8 mouse cellular contexts compared by ENCODE assay signal in genomic region chr11:98794469-98795014, GRCm38 (mm10). TPM values are rescaled to one million over a fixed set of nuclear protein-coding genes. Genes with fewer than 3 reads are reported as not detected.
A peak's percentile ranks its signal among the peaks of the same experiment; 100 is the strongest.
DNase-seq lines count a peak whose midpoint lies in the region; ATAC-seq lines count a peak whose summit lies in the region.

No protein-coding gene starts in this region.

- peak overlapping the region; percentile 100 for H3K27ac ChIP-seq in embryonic facial prominence, embryonic 13.5 days
- peak overlapping the region; percentile 100 for H3K27ac ChIP-seq in heart, embryonic 11.5 days (ENCODE audit: low read depth, low read length)
- H3K27ac ChIP-seq in neural tube, embryonic 15.5 days (replicated peaks) = peak overlapping the region; percentile 100

- H3K9me3 ChIP-seq in embryonic facial prominence, embryonic 13.5 days = no peaks in the 10 kb centered on the region
- no peaks in the 10 kb centered on the region for H3K9me3 ChIP-seq in heart, embryonic 11.5 days (replicated peaks; ENCODE audit: control insufficient read depth, low read length)
- H3K9me3 ChIP-seq in neural tube, embryonic 15.5 days (replicated peaks) = no peaks in the 10 kb centered on the region

- under 1% methylated on average over 29 of the region's 30 CpGs for WGBS in embryonic facial prominence, embryonic 13.5 days
- under 1% methylated on average over 25 of the region's 30 CpGs for WGBS in heart, embryonic 11.5 days (ENCODE audit: insufficient replicate concordance)
- 0% methylated on average over 25 of the region's 30 CpGs for WGBS in neural tube, embryonic 15.5 days

- H3K4me3 ChIP-seq in embryonic facial prominence, embryonic 13.5 days = peak overlapping the region; percentile 100
- peak overlapping the region; percentile 88 for H3K4me3 ChIP-seq in heart, embryonic 11.5 days (ENCODE audit: low read depth, low read length)
- peak overlapping the region; percentile 71 for H3K4me3 ChIP-seq in neural tube, embryonic 15.5 days (replicated peaks)

- H3K36me3 ChIP-seq in embryonic facial prominence, embryonic 13.5 days = peaks cover 17% of the 10 kb centered on the region
- peaks cover 2% of the 10 kb centered on the region; the same call in 1 of the 2 replicates for H3K36me3 ChIP-seq in heart, embryonic 11.5 days (ENCODE audit: control insufficient read depth, insufficient read depth, low read length)
- peaks cover 7% of the 10 kb centered on the region for H3K36me3 ChIP-seq in neural tube, embryonic 15.5 days

- DNase-seq in gastrocnemius, adult 18-20 months (ENCODE audit: low spot score) = peak; percentile 73
- DNase-seq in gastrocnemius, postnatal 25 days = no peak
- DNase-seq in adrenal gland, adult 8-10 months = peak; percentile 76
- DNase-seq in kidney, adult 9 months = peak; percentile 82
- DNase-seq in lung, adult 18-20 months = peak; percentile 83 to 85

- H3K4me2 ChIP-seq in embryonic facial prominence, embryonic 13.5 days = peak overlapping the region; percentile 74
- H3K4me2 ChIP-seq in heart, embryonic 11.5 days = peak overlapping the region; percentile 97
- H3K4me2 ChIP-seq in neural tube, embryonic 15.5 days = peak overlapping the region; percentile 94

- peak overlapping the region; percentile 100 for H3K9ac ChIP-seq in embryonic facial prominence, embryonic 13.5 days
- H3K9ac ChIP-seq in heart, embryonic 11.5 days (ENCODE audit: low read depth, low read length) = peak overlapping the region; percentile 100
- peak overlapping the region; percentile 90 for H3K9ac ChIP-seq in neural tube, embryonic 15.5 days (replicated peaks)

- H3K4me1 ChIP-seq in embryonic facial prominence, embryonic 13.5 days = peaks cover 33% of the 10 kb centered on the region
- peaks cover 24% of the 10 kb centered on the region for H3K4me1 ChIP-seq in heart, embryonic 11.5 days (ENCODE audit: control insufficient read depth, insufficient read depth, low read length)
- peaks cover 44% of the 10 kb centered on the region for H3K4me1 ChIP-seq in neural tube, embryonic 15.5 days

- ATAC-seq in embryonic facial prominence, embryonic 13.5 days (ENCODE audit: insufficient number of reproducible peaks, insufficient read depth, low FRiP score, low TSS enrichment, low read depth) = peak; percentile 49
- ATAC-seq in heart, embryonic 11.5 days (replicated peaks; ENCODE audit: insufficient number of reproducible peaks, low FRiP score, low TSS enrichment) = peak; percentile 55
- ATAC-seq in neural tube, embryonic 15.5 days (ENCODE audit: low FRiP score) = peak; percentile 48

- no peaks in the 10 kb centered on the region for H3K27me3 ChIP-seq in embryonic facial prominence, embryonic 13.5 days
- H3K27me3 ChIP-seq in heart, embryonic 11.5 days (ENCODE audit: control insufficient read depth, insufficient read depth, low read length) = no peaks in the 10 kb centered on the region
- no peaks in the 10 kb centered on the region for H3K27me3 ChIP-seq in neural tube, embryonic 15.5 days (replicated peaks)

RNA-seq across cellular contexts. Expression of gene Msl1, which starts 0.8 kb away (rescaled TPM):
- total RNA-seq in gastrocnemius, adult 18-20 months (2021) = 10 to 100 TPM; 50.5 to 56.4 TPM
- total RNA-seq in gastrocnemius, postnatal 25 days (2021) = 10 to 100 TPM; 51.3 to 63.6 TPM
- total RNA-seq in adrenal gland, adult 8-10 months (2022) = 10 to 100 TPM; 93.5 to 98.5 (median 93.7) TPM
- polyA plus RNA-seq in embryonic facial prominence, embryonic 13.5 days (2015; fragmentation: Nextera tagmentation; extraction: Ambion mirVana) = 31.5 and 33.0 TPM in 2 replicates
- 15.9 and 17.1 TPM in 2 replicates for polyA plus RNA-seq in heart, embryonic 11.5 days (2014; fragmentation: Nextera tagmentation; extraction: Ambion mirVana)
- polyA plus RNA-seq in neural tube, embryonic 15.5 days (2015; fragmentation: Nextera tagmentation; extraction: Ambion mirVana) = 27.5 and 30.1 TPM in 2 replicates

RNA-seq across cellular contexts. Expression of gene Casc3, which starts 10.2 kb away (rescaled TPM):
- total RNA-seq in gastrocnemius, adult 18-20 months (2021) = 10 to 100 TPM; 14.0 to 15.6 TPM
- total RNA-seq in gastrocnemius, postnatal 25 days (2021) = 10 to 100 TPM; 13.9 to 15.0 TPM
- total RNA-seq in adrenal gland, adult 8-10 months (2022) = 10 to 100 TPM; 34.3 to 47.2 (median 41.6) TPM
- polyA plus RNA-seq in embryonic facial prominence, embryonic 13.5 days (2015; fragmentation: Nextera tagmentation; extraction: Ambion mirVana) = 39.0 and 40.3 TPM in 2 replicates
- polyA plus RNA-seq in heart, embryonic 11.5 days (2014; fragmentation: Nextera tagmentation; extraction: Ambion mirVana) = 22.2 and 28.5 TPM in 2 replicates
- polyA plus RNA-seq in neural tube, embryonic 15.5 days (2015; fragmentation: Nextera tagmentation; extraction: Ambion mirVana) = 44.3 and 46.8 TPM in 2 replicates

RNA-seq across cellular contexts. Expression of gene Nr1d1, which starts 19.4 kb away (rescaled TPM):
- total RNA-seq in gastrocnemius, adult 18-20 months (2021) = 100 to 1,000 TPM in 1 of 2 experiments, 10 to 100 TPM in 1; 74.0 to 126 TPM
- total RNA-seq in gastrocnemius, postnatal 25 days (2021) = 100 to 1,000 TPM in 1 of 2 experiments, 10 to 100 TPM in 1; 98.0 to 119 TPM
- 100 to 1,000 TPM; 140 to 286 (median 201) TPM for total RNA-seq in adrenal gland, adult 8-10 months (2022)
- 1.4 and 1.5 TPM in 2 replicates for polyA plus RNA-seq in embryonic facial prominence, embryonic 13.5 days (2015; fragmentation: Nextera tagmentation; extraction: Ambion mirVana)
- 5.6 and 6.4 TPM in 2 replicates for polyA plus RNA-seq in heart, embryonic 11.5 days (2014; fragmentation: Nextera tagmentation; extraction: Ambion mirVana)
- polyA plus RNA-seq in neural tube, embryonic 15.5 days (2015; fragmentation: Nextera tagmentation; extraction: Ambion mirVana) = 3.8 and 4.0 TPM in 2 replicates

RNA-seq across cellular contexts. Expression of gene Rapgefl1, which starts 42.0 kb away (rescaled TPM):
- under 1 TPM; 0.09 to 0.14 TPM for total RNA-seq in gastrocnemius, adult 18-20 months (2021)
- total RNA-seq in gastrocnemius, postnatal 25 days (2021) = under 1 TPM; 0.23 to 0.40 TPM
- 1 to 10 TPM in 2 of 4 experiments, under 1 TPM in 2; 0.55 to 1.8 (median 1.0) TPM for total RNA-seq in adrenal gland, adult 8-10 months (2022)
- 3.9 and 4.7 TPM in 2 replicates for polyA plus RNA-seq in embryonic facial prominence, embryonic 13.5 days (2015; fragmentation: Nextera tagmentation; extraction: Ambion mirVana)
- 0.57 and 0.73 TPM in 2 replicates for polyA plus RNA-seq in heart, embryonic 11.5 days (2014; fragmentation: Nextera tagmentation; extraction: Ambion mirVana)
- 12.5 and 13.7 TPM in 2 replicates for polyA plus RNA-seq in neural tube, embryonic 15.5 days (2015; fragmentation: Nextera tagmentation; extraction: Ambion mirVana)

RNA-seq across cellular contexts. Expression of gene Thra, which starts 54.1 kb away (rescaled TPM):
- total RNA-seq in gastrocnemius, adult 18-20 months (2021) = 10 to 100 TPM; 78.3 to 85.2 TPM
- 10 to 100 TPM; 75.4 to 89.1 TPM for total RNA-seq in gastrocnemius, postnatal 25 days (2021)
- total RNA-seq in adrenal gland, adult 8-10 months (2022) = 100 to 1,000 TPM in 1 of 4 experiments, 10 to 100 TPM in 3; 67.1 to 111 (median 82.9) TPM
- 46.5 and 47.3 TPM in 2 replicates for polyA plus RNA-seq in embryonic facial prominence, embryonic 13.5 days (2015; fragmentation: Nextera tagmentation; extraction: Ambion mirVana)
- 32.2 and 35.7 TPM in 2 replicates for polyA plus RNA-seq in heart, embryonic 11.5 days (2014; fragmentation: Nextera tagmentation; extraction: Ambion mirVana)
- 104 and 125 TPM in 2 replicates for polyA plus RNA-seq in neural tube, embryonic 15.5 days (2015; fragmentation: Nextera tagmentation; extraction: Ambion mirVana)
